Mouse (Mus musculus) embryo, embryonic 11 days (tissue): ENCODE results near the gene A2ml1.
"Not testable (repeated sequence)": the region's sequence is repeated elsewhere in the genome, so short reads cannot be mapped to it uniquely, and the experiment has no call there.

Experiments
- DNase-seq: peaks from one replicate; pipeline ENCODE4 v3.0.0-alpha.2; 2015

Gene A2ml1

GRCm38 (mm10) chr6:128581508-128581907 is at the start of gene A2ml1:
TSS of gene A2ml1 (minus strand) at chr6:128581608.
- DNase-seq: no peak

- DNase-seq: peak; percentile 68
Observed at GRCm38 (mm10) chr6:128629771-128630739, 48.6 kb upstream of the A2ml1 start.

- not testable (repeated sequence) for DNase-seq
Observed at GRCm38 (mm10) chr6:128625246-128625645, 43.8 kb upstream of the A2ml1 start.

DNA sequence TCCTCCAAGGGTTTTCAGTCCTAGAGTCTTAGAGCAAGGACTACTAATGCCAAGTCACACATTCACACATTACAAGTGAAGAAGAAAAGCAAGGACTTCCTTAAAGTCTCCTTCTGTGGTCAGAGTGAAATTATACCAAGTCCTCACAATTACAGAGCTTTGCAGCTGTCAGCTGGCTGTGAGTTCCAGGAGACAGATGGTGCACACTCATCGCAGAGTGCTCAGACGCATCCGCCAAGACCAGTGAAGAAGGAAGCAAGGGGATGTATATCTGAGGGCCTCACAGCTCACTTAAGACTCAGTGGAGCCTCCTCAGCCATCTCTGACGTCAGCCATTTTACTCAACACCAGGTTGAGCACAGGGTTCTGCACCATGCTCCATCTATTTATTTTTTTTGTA is 43.0 kb upstream of the A2ml1 start:
- DNase-seq: no peak

- not testable (repeated sequence) for DNase-seq
Observed at GRCm38 (mm10) chr6:128623433-128623832, 42.0 kb upstream of the A2ml1 start, which contains the start of gene Klrb1a. TSS of gene Klrb1a (minus strand) at chr6:128623533.

GRCm38 (mm10) chr6:128622733-128623132 is 41.3 kb upstream of the A2ml1 start:
- no peak for DNase-seq

DNA sequence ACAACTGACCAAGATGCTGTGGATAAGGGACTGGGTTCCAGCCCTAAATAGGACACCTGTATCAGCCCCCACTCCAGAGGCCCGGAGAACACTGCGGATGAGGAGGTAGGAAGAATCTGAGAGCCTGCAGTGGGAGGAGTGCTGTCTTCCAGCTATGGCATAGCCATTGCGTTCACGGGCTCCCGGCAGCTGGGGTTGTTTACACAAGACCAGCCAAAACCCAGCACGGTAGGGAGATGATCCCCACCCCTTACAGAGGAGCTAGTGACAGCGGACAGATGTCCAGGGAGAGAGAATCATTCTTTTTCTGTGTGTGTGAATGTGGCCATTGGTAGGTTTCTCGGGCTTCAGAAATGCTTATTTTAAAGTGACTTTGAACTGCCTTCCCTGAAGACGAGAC is 24.9 kb upstream of the A2ml1 start:
- DNase-seq: no peak

DNA sequence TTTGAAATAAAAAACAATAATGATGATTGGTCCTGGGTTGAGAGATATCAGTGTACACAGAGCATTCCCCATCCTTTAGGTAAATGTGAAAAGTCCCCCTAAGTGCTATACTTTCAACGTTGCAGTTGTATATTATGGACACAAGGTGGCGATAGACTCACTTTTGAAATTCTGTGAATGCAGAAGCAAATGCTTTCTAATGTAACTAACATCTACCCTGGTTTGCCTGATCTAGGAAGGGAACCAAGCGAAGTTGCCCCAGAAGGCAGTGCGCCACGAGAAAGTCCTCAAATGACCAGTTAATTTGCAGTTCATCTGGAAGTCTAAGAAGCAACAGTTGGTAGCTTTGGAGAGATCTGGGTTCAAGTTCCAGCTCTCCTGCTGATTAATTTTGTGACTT is 23.1 kb upstream of the A2ml1 start:
- DNase-seq: peak; percentile 54

DNA sequence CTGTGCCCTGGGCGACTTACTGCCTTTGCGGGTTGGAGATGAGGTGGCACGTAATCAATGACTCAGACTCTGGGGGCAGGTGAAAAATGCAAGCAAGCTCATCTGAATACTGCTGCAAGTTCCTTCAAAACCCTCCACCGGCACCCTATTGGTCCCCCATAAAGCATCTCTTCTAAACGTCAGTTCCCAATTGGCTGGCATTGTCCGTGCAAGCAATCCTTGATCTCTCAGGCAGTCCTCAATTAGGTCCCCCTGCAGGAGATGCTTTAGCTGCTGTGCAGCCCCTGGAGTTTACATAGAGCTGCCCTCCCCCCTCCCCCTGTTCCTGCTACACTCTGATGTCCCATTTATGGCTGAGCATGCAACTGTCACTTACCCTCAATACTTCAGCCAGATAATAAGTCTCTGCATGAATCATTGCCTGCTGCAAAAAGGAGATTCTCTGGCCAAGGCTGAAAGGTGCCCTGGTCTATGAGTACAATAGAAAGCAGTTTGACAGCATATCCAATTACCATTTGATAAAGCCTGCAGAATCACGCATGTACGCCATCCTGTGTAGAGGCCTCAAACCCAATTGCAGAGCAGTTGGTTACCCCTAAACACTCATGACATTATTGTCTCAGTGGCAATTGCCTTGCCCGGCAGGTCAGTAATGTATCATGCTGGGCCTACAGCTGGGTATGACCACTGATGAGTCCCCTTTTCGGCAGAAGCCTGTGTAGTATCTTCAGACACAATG is 21.2 kb upstream of the A2ml1 start:
- no peak for DNase-seq

DNA sequence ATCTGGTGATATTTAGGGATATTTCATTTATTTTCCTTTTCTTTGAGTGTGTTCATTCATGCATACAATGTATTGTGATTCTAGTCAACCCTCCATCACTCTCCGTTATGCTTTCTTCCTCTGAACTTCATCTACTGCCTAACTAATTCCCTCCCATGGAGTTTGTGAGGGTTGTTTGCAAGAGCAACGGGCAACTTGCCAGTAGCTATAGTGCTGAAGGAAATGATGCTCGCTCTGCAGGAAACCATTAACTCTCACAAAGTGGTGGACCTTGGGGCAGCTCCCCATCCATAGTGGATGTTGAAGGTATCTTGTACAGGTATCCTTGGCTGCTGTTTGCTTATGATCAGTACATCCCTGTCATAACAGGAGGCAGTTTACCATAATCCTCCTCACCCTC is 20.6 kb upstream of the A2ml1 start:
- DNase-seq: no peak

- no peak for DNase-seq
Observed at GRCm38 (mm10) chr6:128599555-128599954, 18.1 kb upstream of the A2ml1 start.

- DNase-seq: no peak
Observed at GRCm38 (mm10) chr6:128598256-128599047, 17.0 kb upstream of the A2ml1 start.

DNA sequence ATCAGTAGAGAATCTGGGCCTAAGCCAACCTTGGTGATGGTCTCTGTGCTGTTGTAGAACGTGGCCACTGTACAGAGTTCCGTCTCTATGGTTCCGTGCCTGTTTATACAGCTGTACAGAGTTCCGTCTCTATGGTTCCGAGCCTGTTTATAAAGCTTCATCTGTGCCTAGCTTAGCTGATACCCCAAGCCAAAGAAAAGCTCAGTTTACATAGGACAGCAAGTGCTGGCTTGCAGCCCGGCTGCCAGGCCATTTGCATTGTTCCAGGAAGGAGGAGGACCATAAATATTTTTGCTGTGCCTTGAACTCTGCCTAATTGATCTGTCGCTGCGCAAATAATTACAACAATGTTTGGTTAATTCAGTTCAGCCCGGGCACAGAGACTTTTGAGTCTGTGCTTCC is 15.7 kb upstream of the A2ml1 start:
- DNase-seq: peak; percentile 67

DNA sequence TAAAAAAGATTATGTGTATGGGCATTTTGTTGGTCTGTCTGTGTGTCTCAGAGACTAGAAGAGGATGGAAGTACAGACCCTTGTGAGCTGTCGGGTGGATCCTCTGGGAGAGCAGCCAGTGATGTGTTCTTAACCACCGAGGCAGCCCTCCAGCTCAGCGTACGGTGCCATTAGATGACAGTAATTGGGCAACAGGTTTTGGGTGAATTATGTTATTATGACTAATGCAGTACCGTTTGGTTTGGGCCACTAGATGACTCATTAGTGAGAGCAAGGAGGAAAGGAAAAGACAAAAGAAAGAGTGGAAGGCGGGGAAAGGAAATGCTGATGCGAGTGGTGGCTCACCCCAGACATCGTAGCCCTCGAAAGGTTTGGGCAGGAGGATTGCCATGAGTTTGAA is 13.2 kb upstream of the A2ml1 start:
- no peak for DNase-seq

- DNase-seq: no peak
Observed at GRCm38 (mm10) chr6:128589426-128589825, 8.0 kb upstream of the A2ml1 start.

GRCm38 (mm10) chr6:128587619-128588018 is 6.2 kb upstream of the A2ml1 start:
- no peak for DNase-seq

GRCm38 (mm10) chr6:128585642-128586245 is 4.3 kb upstream of the A2ml1 start:
- no peak for DNase-seq

DNA sequence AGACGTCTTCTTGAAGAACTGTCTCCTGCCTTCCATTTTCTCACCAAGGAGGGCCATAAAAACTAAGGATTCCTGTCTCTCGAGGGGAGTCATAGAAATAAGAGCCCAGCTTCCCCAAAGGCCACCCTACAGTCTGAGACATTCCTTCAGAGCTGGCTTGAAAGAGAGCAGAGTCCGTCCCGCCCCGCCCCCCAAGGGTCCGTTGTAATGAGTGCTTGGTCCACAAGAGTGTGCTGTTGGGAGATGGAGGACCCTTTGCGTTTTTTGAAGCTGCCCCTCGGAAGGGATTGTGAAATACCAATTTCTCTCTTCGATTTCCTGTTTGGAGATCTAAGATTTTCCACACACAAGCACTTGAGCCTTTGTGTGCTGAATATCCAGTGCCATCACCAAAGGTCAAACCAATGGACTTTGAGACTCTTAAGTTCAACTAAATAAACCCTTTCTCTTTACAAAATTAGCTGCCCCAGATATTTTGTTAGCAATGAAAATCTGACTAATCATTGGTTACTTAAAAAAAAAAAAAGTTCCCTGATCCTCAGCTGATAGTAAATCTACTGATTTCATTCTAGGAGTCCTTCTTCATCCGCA is 2.8 kb upstream of the A2ml1 start:
- DNase-seq: peak; percentile 74

GRCm38 (mm10) chr6:128577301-128577700 is 4.1 kb downstream of the A2ml1 start:
- no peak for DNase-seq

DNA sequence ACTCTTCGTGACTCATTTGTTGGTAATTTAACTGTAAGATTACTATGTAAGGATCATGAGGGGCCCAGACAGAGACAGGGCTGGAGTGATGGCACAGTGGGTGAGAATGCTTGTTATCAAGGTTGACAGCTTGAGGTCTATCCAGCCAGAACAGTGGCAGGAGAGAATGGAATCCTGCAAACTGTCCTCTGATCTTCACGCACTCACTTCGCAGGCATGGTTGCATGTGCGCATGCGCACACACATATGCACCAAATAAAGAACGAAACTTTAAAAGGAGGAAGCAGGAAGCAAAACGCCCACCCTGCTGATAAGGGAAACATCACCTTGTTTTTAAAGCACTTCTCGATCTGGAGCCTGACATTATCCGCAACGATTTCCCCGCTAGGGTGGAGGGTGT is 14.8 kb downstream of the A2ml1 start:
- DNase-seq: no peak

DNA sequence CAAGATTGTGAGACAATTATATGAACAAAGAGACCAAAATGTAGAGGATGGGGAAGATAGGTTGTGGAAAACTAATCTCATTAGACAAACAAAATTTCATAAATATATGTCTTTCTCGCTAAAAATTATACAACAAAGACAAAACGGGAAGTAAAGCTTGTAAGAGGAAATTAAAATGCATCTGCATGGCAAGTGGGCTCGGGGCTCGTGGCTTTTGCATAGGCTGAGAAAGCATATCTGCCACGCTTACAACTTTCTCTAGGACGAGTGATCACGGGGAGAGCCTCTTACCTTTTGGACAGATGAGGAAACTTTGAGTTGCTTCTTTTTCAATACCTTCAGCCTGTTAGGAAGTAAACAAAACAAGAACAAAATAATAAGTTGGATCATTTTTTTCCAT is 27.4 kb downstream of the A2ml1 start:
- no peak for DNase-seq
